Mouse (Mus musculus) testis, postnatal 14 days (tissue): ENCODE results near the gene Chic2.

Experiments used
- DNase-seq: peaks from one replicate; pipeline ENCODE4 v3.0.0; 2021; ENCODE audit warnings: low spot score

The Chic2 gene

DNA sequence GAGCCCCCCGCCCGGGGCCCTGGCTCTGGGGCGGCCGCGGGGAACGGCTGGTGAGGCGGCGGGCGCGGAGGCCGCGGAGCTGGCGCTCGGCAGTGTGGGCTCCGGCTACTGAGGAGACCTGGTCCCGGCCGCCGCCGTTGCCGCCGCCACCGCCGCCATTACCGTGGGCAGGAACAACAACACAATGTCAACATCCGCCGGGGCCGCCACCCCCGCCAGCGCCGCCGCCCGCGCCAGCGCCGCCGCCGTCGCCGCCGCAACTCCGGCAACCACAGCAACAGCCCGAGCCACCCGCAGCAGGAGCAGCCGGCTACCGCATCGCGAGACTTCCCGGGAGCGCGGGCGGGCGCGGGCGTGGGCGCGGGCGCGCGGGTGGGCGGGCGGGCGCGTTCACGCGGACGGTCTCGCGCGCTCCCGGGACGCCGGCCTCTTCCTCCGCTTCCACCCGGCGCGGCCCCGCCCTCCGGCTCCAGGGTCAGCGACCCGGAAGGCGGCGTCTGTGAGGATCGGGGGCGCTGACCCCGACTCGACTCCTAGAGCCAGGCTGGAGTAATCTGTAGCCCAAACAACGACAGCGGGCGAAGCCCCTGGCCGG is at the start of gene Chic2:
TSS of gene Chic2 (minus strand) at position 465 of the 595 bp plus-strand sequence.
- peak; percentile 87 for DNase-seq

DNA sequence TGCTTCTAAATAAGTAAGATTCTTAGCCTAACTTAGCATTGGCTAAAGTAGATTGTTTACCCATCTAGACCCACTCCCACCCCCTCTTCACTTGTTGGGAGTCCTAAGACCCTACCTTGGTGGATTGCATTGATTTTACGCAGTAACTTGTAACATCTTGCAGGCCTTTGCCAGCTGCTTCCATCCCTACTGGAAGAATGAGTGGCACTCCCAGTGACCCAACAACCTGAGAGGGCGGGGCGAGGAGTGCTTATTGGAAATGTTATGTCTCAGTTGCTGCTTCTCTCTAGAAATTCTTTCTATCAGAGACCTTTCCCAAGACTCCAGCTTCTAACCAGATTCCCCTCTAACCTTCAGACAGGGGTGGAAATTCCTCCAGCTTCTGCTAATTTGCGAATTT is 41.3 kb upstream of the Chic2 start:
- no peak for DNase-seq

- no peak for DNase-seq
Observed at GRCm38 (mm10) chr5:75085521-75085875, 40.9 kb upstream of the Chic2 start.

GRCm38 (mm10) chr5:75084871-75085520 is 40.4 kb upstream of the Chic2 start:
- DNase-seq, result no peak

DNA sequence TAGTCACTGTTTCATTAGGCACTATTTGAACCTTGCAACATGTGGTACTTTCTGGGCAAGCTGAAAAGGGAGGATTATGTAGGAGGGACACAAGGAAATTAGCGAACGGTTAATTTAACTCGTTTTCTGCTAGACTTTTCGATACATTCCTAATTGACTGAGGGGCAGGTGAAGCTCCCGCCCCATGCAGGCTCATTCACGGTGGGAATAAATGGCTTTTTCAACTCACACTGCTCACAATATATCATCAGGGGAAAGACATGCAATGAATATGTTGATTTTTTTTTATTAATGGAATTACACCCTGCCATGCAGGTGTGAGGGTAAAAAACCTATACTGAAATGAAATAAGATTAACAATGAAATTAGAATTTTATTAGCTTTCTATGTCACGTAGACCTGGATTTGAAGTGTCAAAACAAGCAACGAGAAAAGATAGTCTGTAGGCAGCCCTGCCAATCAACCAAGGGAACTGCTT is 39.9 kb upstream of the Chic2 start:
- no peak for DNase-seq

DNA sequence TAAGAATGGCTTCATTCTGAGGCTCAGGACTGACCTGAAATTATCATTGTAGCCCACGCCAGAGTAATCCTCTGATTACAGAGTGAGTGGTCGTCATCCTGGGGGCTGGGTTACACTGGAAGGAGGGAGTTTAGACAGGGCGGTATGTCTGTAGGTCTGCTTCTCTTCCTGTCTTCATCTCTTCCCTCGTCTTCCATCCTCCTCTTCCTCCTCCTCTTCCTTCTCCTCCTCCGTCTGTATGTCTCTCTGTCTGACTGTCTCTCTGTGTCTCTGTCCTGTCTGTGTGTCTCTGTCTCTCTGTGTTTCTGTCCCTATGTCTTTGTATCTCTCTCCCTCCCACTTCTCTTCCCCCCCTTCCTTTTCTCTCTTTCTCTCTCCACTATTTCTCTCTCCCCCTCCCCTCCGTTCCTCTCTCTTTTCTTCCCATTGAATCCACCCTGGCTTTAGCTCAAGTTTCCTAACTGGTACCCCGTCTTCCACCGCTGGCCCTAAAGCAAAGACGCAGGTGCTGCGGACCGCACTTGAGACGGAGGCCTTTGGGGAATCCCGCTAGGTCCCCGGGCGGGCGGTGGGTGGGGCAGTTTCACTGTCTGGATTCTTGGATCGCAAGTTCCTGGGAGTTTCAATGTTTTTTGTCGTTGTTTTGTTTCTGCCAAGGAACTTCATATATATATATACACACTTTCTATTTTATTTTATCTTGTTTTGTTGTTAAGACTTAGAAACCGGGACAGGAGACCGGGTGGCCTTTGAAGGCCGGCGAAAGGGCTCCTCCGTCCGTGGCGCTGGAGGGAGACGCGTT is 39.2 kb upstream of the Chic2 start:
- no peak for DNase-seq

DNA sequence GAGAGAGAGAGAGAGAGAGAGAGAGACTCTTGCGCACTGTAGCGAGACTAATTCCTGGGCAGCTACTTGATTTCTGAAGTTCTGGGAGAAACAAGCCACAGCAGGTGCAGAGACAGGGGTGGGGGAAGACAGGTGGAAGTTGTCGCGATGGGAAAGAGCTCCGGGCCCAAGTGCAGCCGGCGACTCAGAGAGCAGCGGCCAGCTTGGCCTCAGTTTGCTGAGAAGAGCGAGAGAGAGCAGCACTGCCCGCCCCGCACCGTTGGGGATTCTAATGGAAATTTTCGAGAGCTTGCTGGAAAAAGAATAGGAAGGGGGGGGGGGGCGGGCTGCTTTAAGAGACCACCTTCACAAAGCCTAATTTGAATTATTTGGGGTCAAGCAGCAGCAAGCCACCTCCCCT is 38.5 kb upstream of the Chic2 start:
- no peak for DNase-seq

DNA sequence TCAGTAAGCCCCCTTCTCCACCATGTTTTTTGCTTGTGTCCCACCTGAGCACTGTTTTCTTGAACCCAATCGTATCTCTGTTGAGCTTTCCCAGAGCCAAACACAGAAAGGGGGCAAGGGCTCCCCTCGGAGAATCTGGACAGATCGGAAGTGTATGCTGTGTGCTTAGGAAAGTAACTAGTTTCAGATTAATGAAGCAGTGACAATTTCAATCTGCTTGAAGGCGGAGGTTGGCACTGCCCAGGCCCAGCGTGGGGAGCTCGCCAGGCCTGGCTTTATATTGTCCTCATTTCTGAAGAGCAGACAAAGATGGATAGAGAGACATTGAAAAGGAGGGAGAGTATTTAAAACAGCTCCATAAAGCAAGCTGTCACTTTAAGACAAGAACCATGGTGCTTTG is 37.9 kb upstream of the Chic2 start:
- DNase-seq, result no peak

DNA sequence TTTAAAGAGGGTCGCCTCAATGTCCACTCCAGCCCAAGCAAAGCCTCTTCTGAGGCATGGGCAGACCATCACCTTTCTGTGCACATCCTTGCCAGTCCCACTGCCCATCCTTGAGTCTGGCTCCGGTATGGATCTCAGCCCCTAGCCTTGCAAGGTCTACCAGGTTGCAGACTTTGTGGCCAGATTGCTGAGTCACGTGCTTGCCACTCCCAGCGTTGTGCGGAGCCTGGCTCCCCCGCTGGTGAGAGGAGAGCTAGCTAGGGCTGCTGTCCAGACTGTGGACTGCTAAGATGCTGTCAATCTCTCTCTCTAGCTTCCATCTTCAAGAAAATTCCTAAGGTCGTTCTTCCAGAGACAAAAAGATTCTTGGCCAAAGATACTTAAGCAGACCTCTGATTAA is 35.0 kb upstream of the Chic2 start:
- no peak for DNase-seq

GRCm38 (mm10) chr5:75077051-75077380 is 32.4 kb upstream of the Chic2 start:
- DNase-seq, result no peak

DNA sequence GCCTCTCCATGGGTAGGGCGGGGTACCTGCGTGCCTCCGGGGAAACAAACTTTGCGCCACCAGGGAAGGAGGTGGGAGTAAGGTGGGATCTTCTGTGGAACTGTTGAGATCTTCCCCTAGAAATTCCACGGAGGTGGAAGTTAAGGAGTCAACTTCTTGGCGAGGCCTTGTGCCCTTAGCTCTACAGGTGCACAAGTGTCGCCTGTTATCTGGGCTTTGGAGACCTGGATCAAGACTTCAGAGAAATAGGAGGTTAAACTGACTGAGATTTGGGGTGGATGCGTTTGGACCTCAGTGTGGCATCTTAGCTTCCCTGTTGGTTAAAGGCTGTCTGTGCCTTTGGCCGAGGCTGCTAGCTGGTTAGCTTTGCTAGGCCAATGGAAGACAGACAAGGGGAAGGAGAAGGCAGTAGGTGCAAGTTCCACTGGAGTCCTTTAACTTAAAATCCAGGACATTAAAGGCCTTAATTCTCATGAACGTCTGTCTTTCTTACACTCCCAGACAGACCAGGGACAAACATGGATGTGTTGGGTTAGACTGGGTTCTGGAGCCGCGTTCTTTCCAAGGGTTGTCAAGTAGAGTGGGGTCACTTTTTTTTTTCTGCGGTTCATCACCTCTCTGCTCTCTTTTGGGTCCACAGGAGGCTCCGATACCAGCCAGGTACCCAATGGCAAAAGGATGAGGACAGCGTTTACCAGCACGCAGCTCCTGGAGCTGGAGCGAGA is 31.9 kb upstream of the Chic2 start:
- no peak for DNase-seq

GRCm38 (mm10) chr5:75075383-75075941 is 30.9 kb upstream of the Chic2 start, which contains the start of gene Gsx2:
TSS of gene Gsx2 (plus strand) at chr5:75075601.
- no peak for DNase-seq

DNA sequence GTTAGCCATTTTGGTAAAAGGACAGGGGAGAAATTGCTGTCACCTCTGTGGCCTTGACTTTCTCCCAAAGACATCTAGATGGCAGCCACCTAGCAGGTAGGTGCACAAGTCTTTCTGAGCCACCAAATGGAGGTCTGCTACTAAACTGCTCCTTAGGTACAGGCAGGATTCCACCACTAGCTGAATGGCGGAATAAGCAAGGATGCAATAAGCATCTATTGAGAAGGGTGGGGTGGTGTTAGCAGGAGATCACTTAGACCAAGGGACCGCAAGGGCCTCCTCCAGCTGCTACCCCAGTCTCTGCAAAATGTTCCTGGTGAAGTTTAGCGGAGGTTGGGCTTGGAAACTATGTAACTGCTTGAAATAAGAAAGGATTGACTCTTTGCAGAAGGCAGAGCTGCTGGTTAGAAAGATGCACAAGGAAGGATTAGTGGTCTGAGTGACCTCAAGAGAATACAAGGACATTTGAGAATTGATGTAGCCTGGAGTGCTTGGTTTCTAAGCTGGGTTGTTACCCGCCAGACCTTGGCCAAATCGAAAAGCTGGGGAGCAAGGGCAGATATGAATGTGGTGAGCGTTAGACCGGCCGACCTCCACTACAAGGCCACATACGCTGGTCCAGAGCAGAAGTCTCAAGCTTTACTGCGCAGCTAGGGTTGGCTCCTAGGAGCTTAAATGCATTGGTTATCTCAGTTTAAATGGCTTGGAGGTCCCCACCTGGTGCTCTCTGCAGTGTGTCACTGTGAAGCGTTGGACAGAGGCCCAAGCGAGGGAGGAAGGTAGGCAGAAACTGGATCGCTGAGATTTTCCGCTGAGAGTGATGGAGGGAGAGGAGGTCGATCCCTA is 30.2 kb upstream of the Chic2 start:
- no peak for DNase-seq

DNA sequence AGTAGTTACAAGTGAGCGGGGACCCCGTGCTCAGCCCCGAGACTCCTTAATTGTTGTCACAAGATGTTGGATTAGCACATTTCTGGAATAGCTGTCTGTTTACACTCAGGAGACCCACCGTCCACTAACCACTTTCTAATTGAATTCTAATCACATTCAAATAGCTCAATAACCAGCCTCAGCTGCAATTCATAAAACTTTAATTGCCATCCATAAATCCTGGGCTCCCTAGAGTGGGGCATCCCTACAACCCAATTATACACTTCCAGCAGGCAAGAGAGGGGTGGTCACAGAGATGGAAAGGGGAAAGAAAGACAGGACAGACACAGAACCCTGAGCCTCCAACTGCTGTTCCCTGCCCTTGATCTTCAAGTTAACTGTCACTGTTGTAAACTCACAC is 29.6 kb upstream of the Chic2 start:
- DNase-seq, result no peak

- DNase-seq, result no peak
Observed at GRCm38 (mm10) chr5:75073684-75074083, 29.1 kb upstream of the Chic2 start.

GRCm38 (mm10) chr5:75073167-75073566 is 28.6 kb upstream of the Chic2 start:
- no peak for DNase-seq

GRCm38 (mm10) chr5:75072532-75072931 is 28.0 kb upstream of the Chic2 start:
- DNase-seq, result no peak

DNA sequence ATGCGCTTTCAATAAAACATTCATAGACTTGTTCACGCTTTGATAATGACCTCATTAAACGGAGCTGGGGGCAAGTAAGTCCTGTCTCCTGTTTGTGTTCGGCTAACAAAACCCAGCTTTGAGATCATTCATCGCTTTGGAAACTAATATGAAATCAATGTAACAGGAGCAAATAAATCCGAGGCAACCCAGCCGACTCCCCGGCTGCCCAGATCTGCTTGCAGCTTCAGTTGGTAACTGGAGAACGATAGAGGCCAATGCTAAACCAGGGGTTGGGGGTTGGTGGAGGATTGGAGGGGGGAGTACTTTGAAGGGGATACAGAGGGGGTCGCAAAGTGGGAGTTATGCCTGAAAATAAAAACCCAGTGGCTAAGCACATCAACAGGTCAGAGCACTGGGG is 27.4 kb upstream of the Chic2 start:
- DNase-seq, result no peak

DNA sequence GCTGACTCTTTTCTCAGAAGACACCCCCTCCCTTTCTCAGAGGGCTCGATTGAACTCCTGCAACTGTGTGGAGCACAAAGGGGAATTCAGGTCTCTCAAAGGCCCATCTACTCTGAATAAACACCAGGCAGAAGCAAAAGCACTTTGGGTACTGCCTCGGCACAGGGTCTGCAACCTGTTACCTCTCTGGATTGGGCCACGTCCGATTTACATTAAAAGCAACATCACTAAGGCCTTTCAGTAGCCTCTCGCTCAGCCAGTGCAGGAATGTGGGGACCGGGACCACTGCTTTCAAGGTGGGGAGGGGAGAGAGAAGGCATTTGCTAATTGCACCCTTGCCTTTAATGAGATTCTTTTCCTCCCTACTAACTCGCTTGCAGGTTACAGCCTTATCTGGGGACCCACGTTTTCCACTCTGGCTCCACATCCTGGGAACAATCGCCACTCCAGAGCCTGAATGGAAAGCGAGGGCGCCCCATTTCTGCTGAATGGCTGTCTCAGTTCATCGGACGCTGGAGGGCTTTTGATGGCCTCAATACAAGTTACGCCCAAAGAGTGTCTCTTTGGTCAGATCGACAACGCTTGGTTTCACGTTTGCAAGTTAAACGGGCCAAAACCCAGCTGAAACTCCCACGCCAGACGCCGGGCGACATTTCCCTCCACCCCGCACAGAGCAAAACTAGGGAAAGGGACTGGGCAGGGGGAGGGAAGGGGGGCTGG is 26.2 kb upstream of the Chic2 start:
- DNase-seq, result no peak

DNA sequence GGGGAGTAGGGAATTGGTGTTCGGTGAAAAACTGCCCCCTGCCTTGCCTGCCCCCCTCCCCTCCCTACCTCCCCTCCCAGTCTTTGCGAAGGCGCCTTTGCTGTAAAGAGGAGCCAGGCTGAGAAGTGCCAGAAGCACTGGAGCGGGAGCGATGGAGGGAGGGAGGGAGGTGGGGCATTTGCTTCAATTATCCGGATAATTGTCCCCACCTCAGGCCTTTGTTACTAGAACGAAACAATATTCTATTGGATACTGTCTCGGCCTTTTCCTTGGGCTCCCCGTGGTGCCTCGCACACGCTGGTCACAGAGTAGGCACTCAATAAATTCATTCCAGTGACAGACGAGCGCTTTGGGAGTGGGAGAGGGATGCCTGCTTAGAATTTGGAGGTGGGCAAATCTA is 25.6 kb upstream of the Chic2 start:
- DNase-seq, result no peak
